Comparison of ENCODE assay signal across 35 mouse cellular contexts in genomic region chr5:99684023-99684422, GRCm38 (mm10).
"Had no signal": no experiment of that assay in that cellular context is flagged by ENCODE, and none has a peak within 500 bp of the region (broad histone marks: within the 10 kb centered on the region; RNA-seq: fewer than 3 reads in every experiment).

No protein-coding gene starts in this region.

- H3K4me1 ChIP-seq: heart, embryonic 13.5 days; heart, embryonic 15.5 days; hindbrain, embryonic 15.5 days had no signal

- H3K4me2 ChIP-seq: heart, embryonic 11.5 days; heart, embryonic 12.5 days; heart, embryonic 13.5 days; heart, embryonic 15.5 days; hindbrain, embryonic 12.5 days; hindbrain, embryonic 13.5 days; hindbrain, embryonic 14.5 days; hindbrain, embryonic 15.5 days; intestine, embryonic 15.5 days; kidney, embryonic 15.5 days had no signal

- H3K36me3 ChIP-seq: heart, embryonic 10.5 days; heart, embryonic 12.5 days; heart, embryonic 13.5 days; heart, embryonic 15.5 days; hindbrain, embryonic 10.5 days; hindbrain, embryonic 12.5 days; hindbrain, embryonic 13.5 days; hindbrain, embryonic 15.5 days; intestine, embryonic 15.5 days; kidney, embryonic 15.5 days had no signal

- H3K4me3 ChIP-seq: heart, embryonic 10.5 days; heart, embryonic 12.5 days; heart, embryonic 13.5 days; heart, embryonic 15.5 days; hindbrain, embryonic 10.5 days; hindbrain, embryonic 12.5 days; hindbrain, embryonic 13.5 days; hindbrain, embryonic 15.5 days; intestine, embryonic 15.5 days; kidney, embryonic 15.5 days; layer of hippocampus, adult 2 months had no signal

- H3K9ac ChIP-seq: heart, embryonic 12.5 days; heart, embryonic 13.5 days; heart, embryonic 15.5 days; hindbrain, embryonic 12.5 days; hindbrain, embryonic 13.5 days; hindbrain, embryonic 14.5 days; hindbrain, embryonic 15.5 days; intestine, embryonic 15.5 days; kidney, embryonic 15.5 days had no signal

- ATAC-seq: hindbrain, embryonic 16.5 days; hindbrain, postnatal 0 days; inflammation-experienced regulatory T-cells, adult 6 months; intestine, embryonic 15.5 days; intestine, embryonic 16.5 days; intestine, postnatal 0 days had no signal

- DNase-seq: heart, postnatal 10 days; heart, postnatal 14 days; heart, postnatal 36 days; heart, postnatal 4 days; kidney, adult 11 months; kidney, adult 18-20 months; kidney, adult 2 months; kidney, adult 8-10 months; kidney, adult 9 months; kidney, postnatal 10 days; kidney, postnatal 14 days; kidney, postnatal 25 days; kidney, postnatal 36 days; kidney, postnatal 4 days; layer of hippocampus, adult 9-11 months; layer of hippocampus, postnatal 36 days had no signal

- H3K27ac ChIP-seq: heart, embryonic 10.5 days; heart, embryonic 15.5 days; hindbrain, embryonic 10.5 days; hindbrain, embryonic 12.5 days; hindbrain, embryonic 13.5 days; hindbrain, embryonic 14.5 days; hindbrain, embryonic 15.5 days; hindbrain, postnatal 0 days; intestine, embryonic 15.5 days; kidney, embryonic 15.5 days; kidney, postnatal 0 days; layer of hippocampus, adult 2 months had no signal

- H3K27me3 ChIP-seq: heart, embryonic 12.5 days; heart, embryonic 13.5 days; heart, embryonic 15.5 days; hindbrain, embryonic 12.5 days; hindbrain, embryonic 15.5 days; intestine, embryonic 15.5 days; kidney, embryonic 15.5 days had no signal

- H3K9me3 ChIP-seq: heart, embryonic 10.5 days; heart, embryonic 12.5 days; heart, embryonic 13.5 days; heart, embryonic 15.5 days; hindbrain, embryonic 10.5 days; hindbrain, embryonic 12.5 days; hindbrain, embryonic 13.5 days; hindbrain, embryonic 15.5 days; intestine, embryonic 15.5 days; kidney, embryonic 15.5 days had no signal
